Mouse (Mus musculus): Measurements from ENCODE around the gene Stxbp2.

Stxbp2 gene

GRCm38 (mm10) chr8:3631478-3631875, 722 bp downstream of the Stxbp2 start:
- peak; percentile 57 for DNase-seq (ENCODE audit: low spot score)

GRCm38 (mm10) chr8:3645804-3646203, 15.0 kb downstream of the Stxbp2 start:
- DNase-seq (ENCODE audit: low spot score) = peak; percentile 65

- DNase-seq (ENCODE audit: low spot score) = no peak
Measured at GRCm38 (mm10) chr8:3646824-3647531, 16.2 kb downstream of the Stxbp2 start.

GRCm38 (mm10) chr8:3647561-3647960, 16.8 kb downstream of the Stxbp2 start:
- no peak for DNase-seq (ENCODE audit: low spot score)

- no peak for DNase-seq (ENCODE audit: low spot score)
Measured at GRCm38 (mm10) chr8:3648268-3648667, 17.5 kb downstream of the Stxbp2 start.

GRCm38 (mm10) chr8:3648990-3649389, 18.2 kb downstream of the Stxbp2 start:
- no peak for DNase-seq (ENCODE audit: low spot score)

GRCm38 (mm10) chr8:3652845-3653244, 22.1 kb downstream of the Stxbp2 start:
- DNase-seq (ENCODE audit: low spot score) = no peak

GRCm38 (mm10) chr8:3654726-3655508, 24.2 kb downstream of the Stxbp2 start:
- no peak for DNase-seq (ENCODE audit: low spot score)

- DNase-seq (ENCODE audit: low spot score) = no peak
Measured at GRCm38 (mm10) chr8:3655526-3655925, 24.8 kb downstream of the Stxbp2 start, which contains the start of gene Retn. Gene Retn, plus strand, starts transcription at chr8:3655770.

- DNase-seq (ENCODE audit: low spot score) = no peak
Measured at GRCm38 (mm10) chr8:3656725-3657381, 26.1 kb downstream of the Stxbp2 start.

- DNase-seq (ENCODE audit: low spot score) = no peak
Measured at GRCm38 (mm10) chr8:3660889-3661288, 30.1 kb downstream of the Stxbp2 start.

GRCm38 (mm10) chr8:3664405-3664804, 33.6 kb downstream of the Stxbp2 start:
- no peak for DNase-seq (ENCODE audit: low spot score)

GRCm38 (mm10) chr8:3665507-3665906, 34.8 kb downstream of the Stxbp2 start, which contains the start of gene Mcemp1:
Gene Mcemp1, plus strand, starts transcription at chr8:3665754.
- no peak for DNase-seq (ENCODE audit: low spot score)

- DNase-seq (ENCODE audit: low spot score) = no peak
Measured at GRCm38 (mm10) chr8:3670388-3670787, 39.6 kb downstream of the Stxbp2 start.

- peak; percentile 66 for DNase-seq (ENCODE audit: low spot score)
Measured at GRCm38 (mm10) chr8:3671980-3672491, 41.3 kb downstream of the Stxbp2 start, which contains the start of gene Fcor. Gene Fcor, minus strand, starts transcription at chr8:3672362.

GRCm38 (mm10) chr8:3674671-3675070, 43.9 kb downstream of the Stxbp2 start:
- no peak for DNase-seq (ENCODE audit: low spot score)

- peak; percentile 89 for DNase-seq (ENCODE audit: low spot score)
Measured at GRCm38 (mm10) chr8:3676131-3676992, 45.6 kb downstream of the Stxbp2 start, which contains the start of gene Trappc5. Gene Trappc5, plus strand, starts transcription at chr8:3676299.

- peak; percentile 28 for DNase-seq (ENCODE audit: low spot score)
Measured at GRCm38 (mm10) chr8:3676993-3677579, 46.3 kb downstream of the Stxbp2 start.

- no peak for DNase-seq (ENCODE audit: low spot score)
Measured at GRCm38 (mm10) chr8:3678831-3679230, 48.1 kb downstream of the Stxbp2 start.

GRCm38 (mm10) chr8:3679236-3679635, 48.5 kb downstream of the Stxbp2 start:
- no peak for DNase-seq (ENCODE audit: low spot score)

- DNase-seq (ENCODE audit: low spot score) = no peak
Measured at GRCm38 (mm10) chr8:3679656-3680055, 48.9 kb downstream of the Stxbp2 start.

All from c-Kit-positive CD71-positive TER-119-positive erythroid progenitor cells, embryonic 14.5 days (primary cell).